Mouse (Mus musculus) kidney, postnatal 14 days (tissue): ENCODE data around the gene Cdc42bpg.

Experiments used
- DNase-seq: peaks from one replicate; pipeline ENCODE4 v3.0.0; 2022; ENCODE audit warnings: mixed read lengths

Gene Cdc42bpg

DNA sequence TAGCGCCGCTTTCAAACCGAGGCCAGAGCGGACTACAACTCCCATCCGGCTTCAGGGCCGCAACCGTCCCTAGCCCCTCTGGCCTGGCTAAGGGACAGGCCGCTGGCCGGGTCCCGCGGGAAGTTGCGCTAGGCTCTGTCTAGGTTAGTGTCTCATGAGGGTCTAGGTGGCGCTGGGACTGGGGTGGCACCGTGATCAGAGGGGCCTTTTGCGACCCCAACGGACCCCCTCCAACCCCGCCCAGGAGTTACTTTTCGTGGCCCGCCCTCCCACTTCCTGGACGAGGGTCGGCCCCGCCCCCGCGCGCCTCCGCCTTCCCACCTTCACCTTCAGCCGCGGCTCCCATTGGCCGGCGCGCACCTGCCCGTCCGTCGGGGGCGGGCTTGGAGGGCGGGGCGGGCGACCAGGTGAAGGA, at the start of gene Cdc42bpg:
Gene Cdc42bpg, plus strand, starts transcription at position 320 of the 415 bp plus-strand sequence.
- peak; percentile 96 for DNase-seq

GRCm38 (mm10) chr19:6260428-6260827, 45.8 kb upstream of the Cdc42bpg start:
- DNase-seq, result peak; percentile 49

DNA sequence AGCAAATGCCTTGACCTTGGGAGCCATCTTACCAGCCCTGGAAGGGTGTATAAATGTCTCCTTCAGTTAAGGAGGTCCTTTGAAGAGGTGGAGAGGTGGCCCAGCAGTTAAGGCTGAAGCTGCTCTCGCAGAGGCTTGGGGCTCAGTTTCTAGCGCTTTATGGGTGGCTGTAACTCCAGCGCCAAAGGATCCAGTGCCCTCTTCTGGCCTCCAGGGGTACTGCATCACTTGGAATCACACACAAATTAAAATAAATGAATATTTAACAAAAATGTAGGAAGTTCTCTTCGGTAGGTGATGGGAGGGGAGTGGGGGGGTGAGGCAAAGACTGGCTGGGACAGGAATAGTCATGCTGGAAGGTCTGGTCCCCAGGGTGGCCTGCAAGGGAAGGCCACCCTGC, 45.3 kb upstream of the Cdc42bpg start:
- no peak for DNase-seq

- DNase-seq, result no peak
Measured at GRCm38 (mm10) chr19:6261379-6261778, 44.9 kb upstream of the Cdc42bpg start.

DNA sequence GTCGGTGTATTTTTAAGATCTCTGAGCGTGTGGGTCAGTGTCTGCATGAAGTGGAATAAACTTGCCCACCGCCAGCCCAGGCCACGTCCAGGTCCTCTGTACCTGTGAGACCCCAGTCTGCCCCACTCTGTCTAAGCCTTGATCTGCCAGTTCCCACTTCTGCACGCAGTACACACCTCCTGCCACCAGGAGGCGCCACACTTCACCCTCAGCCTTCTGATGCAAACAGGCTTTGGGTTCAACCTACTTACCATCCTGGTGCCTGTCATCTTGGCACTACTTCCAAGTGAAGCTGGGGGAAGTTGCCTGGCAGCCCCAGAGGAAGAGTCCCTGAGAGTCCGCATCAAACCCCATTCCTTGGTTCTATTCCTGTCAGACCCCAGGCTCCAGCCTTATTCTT, 44.0 kb upstream of the Cdc42bpg start:
- peak; percentile 74 for DNase-seq

- peak; percentile 87 for DNase-seq
Measured at GRCm38 (mm10) chr19:6262839-6263433, 43.3 kb upstream of the Cdc42bpg start.

DNA sequence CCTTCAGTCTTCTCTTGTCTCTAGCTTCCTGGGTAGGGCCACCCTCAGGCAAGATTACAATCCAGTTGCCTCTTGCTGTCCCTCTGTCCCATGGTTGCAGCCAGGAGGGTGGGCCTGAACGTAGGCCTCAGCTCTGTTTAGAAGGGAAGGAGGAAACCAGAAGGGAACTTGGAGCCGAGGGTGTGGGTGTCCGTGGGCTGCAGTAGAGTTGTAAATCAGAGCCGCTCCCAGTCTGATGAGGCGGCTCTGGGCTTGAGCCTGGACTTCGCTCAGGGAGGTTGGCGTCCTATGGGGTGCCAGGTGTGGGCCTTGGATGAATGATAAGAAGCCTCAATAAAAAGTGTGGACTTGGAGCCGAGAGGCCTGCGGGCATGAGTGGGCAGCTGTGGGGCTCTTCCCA, 42.1 kb upstream of the Cdc42bpg start:
- DNase-seq, result no peak

DNA sequence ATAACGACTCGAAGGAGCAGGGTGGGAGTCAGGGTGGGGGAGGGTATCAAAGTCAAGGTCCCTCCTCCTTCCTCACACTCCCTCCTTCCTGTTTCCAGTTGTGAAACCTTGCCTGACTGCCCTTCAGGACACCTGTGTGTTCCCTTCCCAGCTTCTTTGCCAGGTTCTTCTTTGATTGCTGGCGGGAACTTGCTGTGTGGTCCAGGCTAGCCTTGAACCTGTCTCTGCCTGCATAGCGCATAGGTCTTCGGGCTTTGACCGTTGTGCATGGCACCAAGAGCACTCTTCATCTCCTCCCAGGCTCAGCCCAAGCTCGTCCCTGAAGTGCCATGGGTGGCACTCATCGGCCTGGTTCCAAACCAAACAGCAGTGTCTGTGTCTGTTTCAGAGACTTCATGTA, 41.3 kb upstream of the Cdc42bpg start:
- no peak for DNase-seq

DNA sequence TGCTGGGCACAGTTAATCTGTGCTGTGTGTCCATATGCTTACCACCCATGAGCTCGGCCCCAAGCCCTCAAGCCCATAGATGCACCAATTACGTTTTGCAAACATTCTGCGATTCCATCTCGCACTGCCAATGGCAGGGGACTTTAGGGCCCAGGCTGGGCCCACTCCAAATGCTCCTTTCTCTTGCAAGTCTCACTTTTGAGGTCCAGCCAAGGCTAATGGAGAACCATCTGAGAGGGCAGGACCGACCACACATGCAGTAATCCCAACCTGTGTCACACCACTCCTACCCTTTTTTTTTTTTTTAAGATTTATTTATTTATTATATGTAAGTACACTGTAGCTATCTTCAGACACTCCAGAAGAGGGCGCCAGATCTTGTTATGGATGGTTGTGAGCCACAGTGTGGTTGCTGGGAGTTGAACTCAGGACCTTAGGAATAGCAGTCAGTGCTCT, 40.5 kb upstream of the Cdc42bpg start:
- no peak for DNase-seq

DNA sequence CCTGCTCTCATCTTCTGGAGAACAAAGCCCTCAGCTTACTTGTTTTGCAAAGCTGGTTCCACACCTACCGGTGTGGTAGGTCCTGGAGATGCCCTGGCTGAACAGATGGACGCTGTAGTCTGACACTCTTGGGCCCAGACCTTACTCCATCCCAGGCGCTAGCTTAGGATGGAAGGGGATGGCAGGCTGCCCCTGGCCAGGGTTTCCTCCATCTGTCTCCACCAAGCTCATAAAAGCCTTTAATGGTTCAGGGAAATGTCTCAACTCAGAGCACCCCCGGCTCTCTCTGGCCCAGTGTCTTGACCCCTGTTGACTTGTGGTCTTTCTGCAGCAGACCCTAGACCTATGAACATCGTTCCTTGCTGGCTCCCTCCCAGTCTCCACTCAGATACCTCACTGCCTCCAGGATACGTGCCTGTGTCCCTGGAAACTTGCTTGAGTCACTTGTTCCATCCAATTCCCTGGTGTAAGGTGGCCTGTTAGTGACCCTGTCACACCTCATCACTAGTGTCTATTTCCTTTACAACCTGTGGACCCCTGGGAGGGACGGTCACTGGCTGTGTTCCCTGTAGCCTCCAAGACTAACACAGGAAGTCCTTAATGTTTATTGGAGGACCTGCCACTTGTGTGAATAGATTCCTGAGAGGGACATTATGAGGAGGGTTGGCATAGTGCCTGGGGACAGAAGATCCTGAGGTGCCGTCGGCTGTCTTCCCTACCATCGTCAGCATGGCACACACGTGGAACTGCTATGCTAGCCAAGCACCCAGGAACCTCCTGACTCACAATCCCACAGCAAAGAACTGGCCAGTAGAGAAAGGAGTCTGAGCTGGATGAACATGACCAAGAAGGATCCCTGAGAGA, 38.7 kb upstream of the Cdc42bpg start:
- no peak for DNase-seq

DNA sequence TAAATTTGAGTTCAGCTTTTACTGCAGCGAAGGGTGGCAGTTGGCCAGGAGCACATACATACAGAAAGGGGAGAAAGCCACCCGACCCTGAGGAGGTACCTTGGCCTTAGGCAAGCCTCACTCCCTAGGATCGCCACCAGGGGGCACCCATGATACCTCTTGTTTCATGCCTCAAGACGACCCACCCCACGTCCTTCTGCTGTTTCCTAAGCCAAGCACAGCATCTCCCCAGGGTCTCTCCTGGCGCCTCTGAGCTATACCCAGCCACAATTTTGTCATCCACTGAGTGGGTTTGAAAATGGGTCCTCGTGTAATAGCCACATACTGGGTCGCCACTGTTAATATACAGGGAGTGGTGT, 38.1 kb upstream of the Cdc42bpg start:
- DNase-seq, result peak; percentile 91

- no peak for DNase-seq
Measured at GRCm38 (mm10) chr19:6268670-6269132, 37.6 kb upstream of the Cdc42bpg start.

DNA sequence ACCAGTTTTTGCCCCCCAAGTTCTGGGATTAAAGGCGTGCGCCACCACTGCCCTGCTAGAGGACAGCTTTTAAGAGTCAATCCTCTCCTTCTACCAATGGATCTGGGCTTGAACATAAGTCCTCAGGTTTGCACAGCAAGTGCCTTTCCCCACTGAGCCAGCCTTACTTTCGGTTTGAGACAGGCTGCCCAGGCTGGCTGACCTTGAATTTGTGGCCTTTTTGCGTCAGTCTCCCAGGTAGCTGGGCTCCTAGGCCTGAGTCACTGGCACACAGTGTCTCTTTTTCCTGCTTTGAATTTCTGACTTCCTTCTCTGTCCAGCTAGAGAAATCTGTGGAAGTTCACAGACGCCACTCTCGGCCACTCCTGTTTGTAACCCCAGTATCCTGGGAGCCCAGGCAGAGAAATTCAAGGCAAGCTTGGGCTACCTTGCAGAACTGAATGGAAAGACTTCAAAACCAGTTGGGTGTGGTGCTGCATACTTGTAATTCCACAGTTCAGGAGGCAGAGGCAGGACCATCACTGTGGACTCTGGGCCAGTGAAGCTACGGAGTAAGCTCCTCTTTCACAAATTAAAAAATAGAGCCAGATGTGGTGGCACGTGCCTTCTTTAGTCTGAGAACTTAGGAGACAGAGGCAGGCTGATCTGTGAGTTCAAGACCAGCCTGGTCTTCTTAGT, 36.3 kb upstream of the Cdc42bpg start:
- no peak for DNase-seq

DNA sequence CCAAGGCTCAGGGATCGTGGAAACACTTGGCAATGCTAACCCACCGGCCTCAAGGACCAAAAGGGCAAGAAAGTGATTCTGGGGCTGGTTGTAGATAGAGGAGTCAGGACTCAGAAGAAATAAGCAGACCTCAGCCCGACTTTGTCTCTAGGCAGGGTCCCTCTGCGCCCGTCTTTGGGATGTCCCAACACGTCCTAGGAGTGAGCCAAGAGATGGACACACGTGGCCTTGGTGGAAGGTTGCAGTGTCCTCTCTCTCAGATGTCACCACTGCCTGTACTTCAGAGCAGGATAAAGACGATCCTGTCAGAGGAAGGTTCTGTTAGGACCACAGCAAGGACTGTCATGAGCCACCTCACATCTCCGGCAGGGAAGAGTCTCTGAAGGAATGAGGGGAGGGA, 35.6 kb upstream of the Cdc42bpg start:
- no peak for DNase-seq

DNA sequence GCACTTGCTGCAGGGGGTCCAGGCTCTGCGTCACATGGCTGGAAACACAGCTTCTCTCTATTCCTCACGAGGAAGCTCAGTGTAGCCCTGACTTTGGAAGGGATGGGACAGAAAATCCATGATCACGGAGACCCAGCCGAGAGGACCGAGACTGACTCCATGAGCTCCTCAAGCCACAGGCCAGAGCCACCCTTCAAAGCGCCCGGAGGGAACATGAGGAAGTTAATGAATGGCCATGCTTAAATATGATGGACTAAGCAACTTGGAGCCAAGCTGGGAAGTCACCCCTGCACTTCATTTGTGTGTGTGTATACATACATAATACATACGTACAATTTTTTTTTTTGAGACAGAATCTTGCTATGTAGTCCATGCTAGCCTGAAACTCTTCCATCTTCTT, 35.0 kb upstream of the Cdc42bpg start:
- peak; percentile 57 for DNase-seq

DNA sequence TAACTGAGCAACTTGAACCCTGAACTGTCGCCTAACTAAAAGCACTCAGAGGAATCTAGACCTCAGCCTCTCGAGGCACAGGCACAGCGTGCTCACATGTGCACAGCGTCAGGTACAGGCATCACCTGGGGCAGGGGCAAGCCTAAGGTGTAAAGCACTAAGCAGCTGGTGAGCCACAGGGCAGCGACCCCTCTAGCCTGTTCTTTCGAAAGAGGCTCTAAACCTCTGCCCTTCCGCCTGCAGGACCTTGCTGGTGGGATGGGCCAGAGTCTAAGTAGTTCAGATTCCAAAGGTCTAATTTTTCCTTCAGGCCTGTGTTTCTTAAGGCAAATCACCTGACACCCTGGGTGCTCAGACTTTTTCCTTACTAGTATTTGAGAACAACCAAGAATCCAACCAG, 34.2 kb upstream of the Cdc42bpg start:
- peak; percentile 74 for DNase-seq

- no peak for DNase-seq
Measured at GRCm38 (mm10) chr19:6272738-6273137, 33.5 kb upstream of the Cdc42bpg start.

DNA sequence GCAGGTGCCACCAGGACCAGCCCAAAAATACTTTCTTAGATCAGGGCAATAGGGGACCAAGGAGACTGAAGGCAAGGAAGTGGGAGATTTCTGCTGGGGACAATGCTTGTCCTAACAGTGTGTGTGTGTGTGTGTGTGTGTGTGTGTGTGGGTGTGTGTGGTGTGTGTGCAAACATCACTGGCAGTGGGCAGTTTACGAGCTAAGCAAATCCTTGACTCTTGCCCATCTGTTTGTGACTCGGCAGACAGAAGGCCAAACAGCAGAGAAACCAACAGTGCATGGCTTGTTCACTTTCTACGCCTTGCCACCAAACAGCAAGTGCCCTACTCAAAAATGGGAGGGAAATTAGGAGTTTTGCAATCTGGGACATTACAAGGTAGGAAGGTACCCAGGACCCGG, 32.7 kb upstream of the Cdc42bpg start:
- no peak for DNase-seq

GRCm38 (mm10) chr19:6273998-6274608, 32.2 kb upstream of the Cdc42bpg start:
- no peak for DNase-seq

GRCm38 (mm10) chr19:6275740-6276389, 30.4 kb upstream of the Cdc42bpg start:
- DNase-seq, result no peak

DNA sequence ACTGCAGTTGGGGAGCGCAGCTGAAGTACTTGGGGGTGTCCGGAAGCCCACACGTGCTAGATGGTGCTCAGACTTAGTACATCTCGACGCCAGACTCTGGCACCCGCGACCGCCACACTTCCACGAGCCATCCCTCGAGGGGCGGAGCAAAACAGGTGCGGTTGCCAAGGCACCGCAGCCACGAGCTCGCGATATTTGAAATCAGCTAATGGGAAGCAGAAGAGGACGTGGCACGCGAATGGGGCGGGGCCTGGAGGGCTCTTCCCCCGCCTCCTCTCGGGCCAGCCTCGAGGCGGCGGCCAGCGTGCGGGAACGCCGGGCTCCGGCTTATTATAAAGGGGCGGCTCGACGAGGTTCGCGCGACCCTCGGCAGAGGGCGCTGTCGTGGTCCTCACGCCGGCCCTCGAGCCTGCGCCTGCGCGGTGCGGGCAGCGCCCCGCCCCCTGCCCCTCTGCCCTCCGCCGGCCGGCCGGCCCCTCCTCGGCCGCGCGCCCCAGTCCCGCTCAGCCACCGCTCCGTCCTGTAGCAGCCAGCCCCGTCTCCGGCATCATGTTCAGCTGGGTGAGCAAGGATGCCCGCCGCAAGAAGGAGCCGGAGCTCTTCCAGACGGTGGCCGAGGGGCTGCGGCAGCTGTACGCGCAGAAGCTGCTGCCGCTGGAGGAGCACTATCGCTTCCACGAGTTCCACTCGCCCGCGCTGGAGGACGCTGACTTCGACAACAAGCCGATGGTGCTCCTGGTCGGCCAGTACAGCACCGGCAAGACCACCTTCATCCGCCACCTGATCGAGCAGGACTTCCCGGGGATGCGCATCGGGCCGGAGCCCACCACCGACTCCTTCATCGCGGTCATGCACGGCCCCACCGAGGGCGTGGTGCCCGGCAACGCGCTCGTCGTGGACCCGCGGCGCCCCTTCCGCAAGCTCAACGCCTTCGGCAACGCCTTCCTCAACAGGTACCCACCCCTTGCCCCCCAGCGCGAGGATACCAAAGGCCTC, 29.5 kb upstream of the Cdc42bpg start, which contains the start of gene Ehd1:
Gene Ehd1, plus strand, starts transcription at position 300 of the 996 bp plus-strand sequence.
- DNase-seq, result peak; percentile 99
